Mouse (Mus musculus): ENCODE data around the gene Cgrrf1.

Gene Cgrrf1

DNA sequence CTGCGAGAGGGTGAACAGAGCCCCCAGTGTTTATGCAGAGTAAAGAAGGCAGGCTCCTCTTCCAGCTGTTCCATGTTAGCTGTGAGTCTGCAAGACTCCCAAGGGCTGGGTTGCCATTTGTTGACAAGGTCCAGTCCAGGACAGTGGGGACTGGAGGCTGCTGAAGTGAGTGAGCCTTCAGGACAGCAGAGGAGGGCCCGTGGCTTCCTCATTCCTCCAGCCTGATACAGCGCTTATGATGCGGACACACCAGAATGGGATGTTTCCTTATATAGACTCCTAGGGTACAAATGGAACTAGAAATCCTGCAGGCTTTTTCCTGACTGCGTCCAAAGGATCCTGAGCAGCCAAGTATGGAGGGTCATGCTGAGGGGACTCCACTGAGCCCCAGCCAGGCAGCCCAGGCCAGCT, 54.0 kb downstream of the Cgrrf1 start:
- CTCF ChIA-PET, result no interaction called here

DNA sequence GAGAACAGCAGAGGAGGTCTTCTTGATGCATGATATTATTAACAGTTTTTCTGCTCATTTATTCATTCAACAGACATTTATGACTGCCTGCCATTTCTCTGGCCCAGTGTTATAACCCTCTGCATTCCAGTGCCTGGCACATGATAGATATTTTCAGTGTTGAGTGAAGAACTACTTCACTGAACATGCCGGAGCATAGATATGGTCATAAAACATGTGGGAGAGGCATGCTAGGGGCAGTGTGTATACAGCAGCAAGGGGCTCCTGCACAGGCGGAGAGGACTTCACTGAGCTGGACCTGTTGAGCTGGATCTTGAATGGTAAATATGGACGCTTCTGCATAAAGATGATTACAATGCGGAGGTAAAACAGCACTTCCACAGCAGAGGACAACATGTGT, 57.2 kb downstream of the Cgrrf1 start:
- CTCF ChIA-PET, result no interaction called here

DNA sequence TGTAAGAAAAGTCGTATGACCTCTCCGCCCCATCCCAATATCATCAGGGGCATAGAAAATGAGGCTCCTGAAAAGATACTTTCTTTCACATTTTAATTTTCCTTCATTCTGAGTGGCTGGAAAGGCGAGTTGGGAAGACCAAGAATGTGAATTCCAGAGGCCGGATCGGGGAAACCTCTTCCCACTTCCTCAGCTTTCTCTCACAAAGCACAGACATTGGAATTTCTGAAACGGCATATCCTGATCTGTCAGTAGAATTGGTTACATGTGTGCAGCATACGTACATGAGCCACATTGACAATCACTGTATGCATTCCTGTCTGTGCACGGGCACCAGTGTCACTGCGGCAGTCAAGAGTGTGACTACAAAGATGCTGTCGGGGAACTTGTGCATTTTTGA, 62.0 kb downstream of the Cgrrf1 start:
- CTCF ChIA-PET, result no interaction called here

DNA sequence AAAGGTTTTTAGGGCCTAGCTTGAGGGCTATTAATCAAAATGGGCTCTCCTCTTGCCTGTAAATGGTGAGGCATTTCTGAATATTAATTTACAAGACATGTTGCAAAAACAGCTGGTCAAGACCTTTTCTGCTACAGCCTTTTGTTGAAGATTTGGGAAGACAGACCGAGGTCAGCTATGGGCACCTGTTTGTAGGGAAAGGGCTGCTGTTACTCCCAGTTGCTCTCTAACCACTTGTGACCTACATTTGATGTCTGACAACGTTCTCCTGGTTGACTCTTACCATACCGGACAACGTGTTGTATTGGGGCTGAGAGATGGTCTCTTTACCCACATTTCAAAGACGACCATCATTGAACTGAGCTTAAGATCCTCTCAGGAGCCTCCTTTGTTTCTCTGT, 66.0 kb downstream of the Cgrrf1 start:
- CTCF ChIA-PET, result no interaction called here

DNA sequence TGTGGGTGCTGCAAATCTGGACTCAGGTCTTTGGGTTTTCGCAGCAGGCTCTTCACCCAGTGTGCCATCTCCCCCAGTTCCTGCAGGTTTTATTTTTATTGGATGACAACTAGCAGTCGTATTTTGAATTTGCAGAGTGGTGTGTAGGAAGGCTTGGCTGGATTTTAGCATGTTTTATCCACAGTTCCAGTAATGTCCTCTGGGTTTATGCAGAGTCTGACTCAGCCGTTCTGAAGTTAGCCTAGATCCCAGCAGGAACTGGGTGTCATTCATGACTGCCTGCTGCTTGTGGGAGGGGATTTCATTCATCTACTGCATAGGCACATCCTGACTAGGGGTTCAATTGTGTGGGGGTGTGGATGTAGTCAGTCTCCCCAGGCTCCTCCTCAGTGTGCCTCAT, 66.7 kb downstream of the Cgrrf1 start:
- CTCF ChIA-PET, result no interaction called here

DNA sequence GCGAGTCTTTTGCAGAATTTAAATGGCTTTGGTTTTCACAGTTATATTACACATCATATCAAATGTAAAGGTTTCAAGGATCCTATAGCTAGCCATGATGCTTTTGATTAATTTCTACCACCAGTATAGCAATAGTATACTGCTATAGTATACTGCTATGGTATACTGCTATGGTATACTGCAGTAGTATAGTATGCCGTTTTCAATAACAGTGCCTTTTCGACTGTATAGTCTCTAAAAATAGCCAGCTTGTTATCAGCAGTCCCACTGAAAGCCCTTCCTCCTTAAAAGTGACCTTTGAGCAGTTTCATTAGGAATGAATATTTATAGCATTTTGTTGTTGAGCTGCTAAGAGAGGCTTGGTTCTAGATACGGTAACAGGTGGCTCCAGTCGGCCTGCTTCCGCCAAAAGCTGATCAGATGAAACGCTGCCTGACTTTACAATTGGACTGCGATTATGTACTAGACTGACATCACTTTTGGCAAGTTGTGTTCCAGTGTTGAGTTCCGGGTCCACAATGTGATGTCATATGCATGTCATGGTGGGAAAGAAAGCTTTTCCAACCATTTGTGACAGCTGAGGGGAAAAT, 70.7 kb downstream of the Cgrrf1 start:
- CTCF ChIA-PET, result no interaction called here
